Mouse (Mus musculus) cerebellum, adult 9-11 months (tissue): ENCODE measurements at regions not wholly inside any gene's neighbourhood (a gene's known extent, or its start where the extent isn't known, plus 50 kb on each side); places are given as distances from the start of the nearest gene placed in this dataset.
A peak's percentile ranks its signal among the peaks of the same experiment; 100 is the strongest.

Source experiments
- DNase-seq: peaks from one replicate; pipeline ENCODE4 v3.0.0; 2022

DNA sequence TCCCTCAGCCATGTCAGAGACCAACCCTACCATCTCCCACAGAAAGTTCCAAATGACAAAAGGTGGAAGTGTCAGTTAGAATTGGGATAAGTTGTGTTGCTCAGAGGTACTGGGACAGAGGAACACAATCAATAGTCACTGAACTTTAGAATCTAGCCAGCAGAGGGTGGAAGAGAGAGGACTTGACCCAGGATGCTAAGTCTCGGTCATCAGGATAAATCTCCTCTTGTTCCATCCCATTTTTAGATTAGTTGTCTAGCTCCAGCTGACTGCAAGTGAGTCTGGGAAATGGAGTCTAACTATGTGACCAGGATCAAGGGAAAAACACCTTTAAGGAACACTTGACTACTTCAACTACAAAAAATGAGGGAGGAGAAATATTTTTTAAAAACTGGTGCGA is 91.5 kb downstream of the Fam84b start:
- DNase-seq, result no peak

DNA sequence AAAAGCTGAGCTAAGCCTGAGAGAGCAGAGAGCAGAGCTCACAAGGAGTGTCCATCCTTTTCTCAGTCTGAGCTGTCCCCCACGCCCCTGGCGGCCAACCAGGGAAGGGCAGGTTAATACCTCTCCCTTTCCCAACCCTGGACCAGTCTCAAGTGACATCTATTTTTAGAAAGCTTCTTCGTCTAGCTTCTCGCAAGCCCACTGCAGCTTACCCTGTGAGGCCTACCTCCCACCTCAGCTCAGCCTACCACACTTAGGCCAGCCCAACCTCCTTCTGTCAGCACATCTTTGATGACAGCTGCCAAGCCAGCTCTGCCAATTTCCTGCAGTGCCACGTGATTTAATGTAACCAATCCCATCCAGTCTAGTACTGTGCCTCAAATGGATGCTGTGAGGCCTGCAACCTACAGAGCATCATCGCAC is 93.6 kb downstream of the Fam84b start:
- peak; percentile 8 for DNase-seq

DNA sequence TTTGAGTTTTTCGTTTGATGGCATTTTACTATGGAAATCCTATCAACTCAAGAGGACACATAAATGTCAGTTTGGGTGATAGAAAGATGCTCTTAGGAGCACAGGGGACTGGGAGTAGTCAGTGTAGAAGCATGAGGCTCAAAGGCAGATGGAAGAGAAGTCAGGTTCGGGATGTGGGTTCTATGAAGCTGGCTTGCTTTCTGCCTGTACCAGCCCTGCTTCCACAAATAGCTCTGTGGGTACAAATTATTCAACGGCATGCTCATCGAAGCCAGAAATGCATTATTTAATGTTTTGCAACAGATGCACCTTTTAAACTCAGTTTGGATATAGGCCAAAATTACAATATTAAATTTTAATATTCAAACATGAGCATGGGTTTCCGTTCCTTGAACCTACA is 99.3 kb downstream of the Fam84b start:
- DNase-seq, result no peak

DNA sequence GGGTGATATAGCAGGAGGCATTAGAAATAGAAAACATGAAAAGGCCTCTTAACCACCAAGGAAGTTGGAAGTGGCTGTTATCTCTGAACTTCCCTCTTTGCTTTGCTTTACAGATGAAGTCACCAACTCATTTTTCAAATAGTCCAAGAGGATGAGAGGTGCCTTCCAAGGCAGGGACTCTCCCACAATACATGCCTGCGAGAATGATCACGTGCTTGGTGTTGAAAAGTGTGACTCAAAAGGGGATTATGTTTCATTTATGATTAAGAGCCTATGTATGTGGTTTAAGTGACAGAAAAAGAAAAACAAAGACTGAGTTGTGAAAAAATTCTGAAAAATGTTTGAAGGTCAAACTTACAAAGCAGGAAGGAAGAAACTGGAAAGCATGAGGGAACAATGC is 114.0 kb downstream of the Fam84b start:
- DNase-seq, result no peak

DNA sequence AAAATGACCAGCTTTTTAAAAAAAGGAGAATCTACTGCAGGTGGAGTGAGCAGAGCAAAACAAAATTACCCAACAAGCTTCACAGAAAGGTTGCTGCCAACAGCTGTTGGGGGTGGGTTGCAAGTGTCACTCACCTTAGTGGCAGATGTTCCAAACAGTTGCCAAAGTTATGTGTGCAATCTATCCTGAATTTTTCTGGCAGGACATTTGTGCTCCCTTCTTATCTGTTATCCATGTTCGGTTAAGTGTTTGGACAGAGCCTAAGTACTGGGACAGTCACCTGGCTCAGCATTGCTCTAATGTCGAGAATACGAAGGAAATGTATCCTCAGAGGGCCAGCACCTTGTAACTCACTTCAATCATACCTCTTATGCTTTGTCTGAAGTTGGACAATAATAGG is 115.3 kb downstream of the Fam84b start:
- DNase-seq, result no peak

DNA sequence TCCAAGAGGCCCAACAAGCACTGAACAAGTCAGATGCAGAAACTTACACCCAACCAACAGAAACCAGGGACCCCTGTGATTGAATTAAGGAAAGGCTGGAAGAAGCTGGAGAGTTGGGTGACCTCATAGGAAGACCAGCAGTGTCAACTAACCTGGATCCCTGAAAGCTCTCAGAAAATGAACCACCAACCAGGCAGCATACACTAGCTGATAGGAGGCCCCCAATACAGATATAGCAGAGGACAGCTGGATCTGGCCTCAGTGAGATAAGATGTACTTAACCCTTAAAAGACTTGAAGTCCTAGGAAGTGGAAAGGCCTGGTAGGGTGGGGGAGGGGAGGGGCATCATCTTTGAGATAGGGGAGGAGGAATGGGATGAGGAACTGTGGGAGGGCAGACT is 121.2 kb downstream of the Fam84b start:
- no peak for DNase-seq

DNA sequence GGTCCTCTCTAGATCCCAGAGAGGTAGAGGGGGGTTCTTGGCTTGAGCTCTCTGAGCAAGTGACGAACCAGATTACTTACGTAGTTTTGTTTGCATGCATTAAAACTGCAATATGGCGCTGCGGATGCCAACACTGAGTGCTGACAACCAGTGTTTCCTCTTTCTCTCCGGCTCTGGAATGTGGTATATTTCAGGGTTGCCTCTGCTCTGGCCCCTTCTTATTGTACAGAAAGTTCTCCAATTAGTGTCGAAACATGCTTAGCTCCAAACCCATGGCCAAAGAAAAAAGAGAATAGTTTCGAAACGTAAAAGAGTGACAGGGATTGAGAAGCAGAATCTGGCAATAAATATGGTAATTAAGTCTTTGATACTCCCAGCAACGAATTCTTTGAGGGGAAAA is 124.8 kb downstream of the Fam84b start:
- no peak for DNase-seq

DNA sequence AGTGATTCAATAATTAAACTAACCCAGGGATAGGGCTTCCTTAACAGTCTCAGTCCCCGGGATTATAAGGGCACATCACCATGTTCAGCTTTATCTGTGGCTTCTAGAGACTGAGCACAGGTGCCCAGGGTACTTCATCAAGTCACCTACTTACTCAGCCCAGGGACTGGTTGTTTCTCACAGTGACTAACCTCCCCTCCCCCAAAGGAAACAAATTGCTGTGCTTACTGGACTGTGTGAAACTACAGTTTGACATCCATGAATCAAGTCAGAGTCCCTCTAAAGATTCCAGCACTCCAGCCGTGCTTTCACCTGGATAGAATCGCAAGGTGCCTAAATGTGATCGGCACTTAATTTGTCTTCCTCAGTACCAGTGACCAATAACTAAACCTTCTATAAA is 125.2 kb downstream of the Fam84b start:
- no peak for DNase-seq

DNA sequence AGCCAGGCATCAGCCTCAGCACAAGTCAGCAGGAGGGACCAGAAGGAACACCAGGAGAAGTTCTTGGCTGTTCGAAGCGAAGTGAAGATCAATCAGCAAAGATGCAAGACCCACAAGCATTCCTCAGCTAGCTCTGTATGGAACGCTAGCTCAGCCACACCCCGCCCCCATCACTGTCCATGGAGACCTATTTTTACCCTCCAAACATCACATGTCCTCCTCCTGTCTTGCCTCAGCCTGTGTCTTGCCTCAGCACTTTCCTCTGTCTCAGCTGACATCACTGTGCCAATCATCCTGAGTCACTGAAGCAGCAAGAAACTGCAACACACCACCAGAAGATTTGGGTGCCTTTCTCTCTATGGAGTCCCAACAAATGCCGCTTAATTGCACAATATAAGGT is 134.2 kb downstream of the Fam84b start:
- no peak for DNase-seq

DNA sequence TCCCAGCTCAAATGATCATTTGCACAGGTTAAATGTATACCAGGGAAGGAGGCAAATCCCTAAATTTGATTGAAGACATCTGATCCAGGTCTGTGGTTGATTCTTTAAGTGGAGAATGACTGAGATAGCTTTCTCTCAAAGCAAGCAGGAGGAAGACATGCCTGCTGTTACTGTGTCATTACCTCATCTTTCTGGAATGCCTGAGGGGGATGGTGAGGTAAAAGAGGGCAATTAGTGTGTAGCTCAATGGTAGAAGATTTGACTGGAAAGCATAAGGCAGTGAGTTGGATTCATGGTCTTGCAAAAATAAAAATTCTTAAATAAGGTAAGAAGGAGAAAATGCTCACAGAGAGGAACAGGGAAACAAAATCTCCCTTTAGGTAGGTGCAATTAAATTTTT is 144.9 kb downstream of the Fam84b start:
- no peak for DNase-seq

DNA sequence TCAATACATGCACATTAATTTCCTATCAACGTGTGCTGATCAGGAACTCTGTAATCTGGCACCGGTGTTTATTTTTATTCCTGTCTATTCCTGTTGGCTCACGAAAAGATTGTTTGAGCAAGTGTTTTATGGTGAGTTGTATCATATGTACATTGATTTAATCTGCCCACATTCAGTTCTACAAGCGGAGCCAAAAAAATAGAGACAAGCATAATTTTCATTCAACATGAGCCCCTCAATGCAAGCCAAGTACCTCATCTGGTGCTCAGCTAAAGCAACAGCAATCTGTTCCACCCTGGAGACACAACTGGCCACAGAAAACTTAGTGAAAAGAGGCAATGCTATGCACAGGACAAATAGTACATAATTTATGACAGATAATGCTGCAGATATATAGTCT is 147.6 kb downstream of the Fam84b start:
- DNase-seq, result no peak

DNA sequence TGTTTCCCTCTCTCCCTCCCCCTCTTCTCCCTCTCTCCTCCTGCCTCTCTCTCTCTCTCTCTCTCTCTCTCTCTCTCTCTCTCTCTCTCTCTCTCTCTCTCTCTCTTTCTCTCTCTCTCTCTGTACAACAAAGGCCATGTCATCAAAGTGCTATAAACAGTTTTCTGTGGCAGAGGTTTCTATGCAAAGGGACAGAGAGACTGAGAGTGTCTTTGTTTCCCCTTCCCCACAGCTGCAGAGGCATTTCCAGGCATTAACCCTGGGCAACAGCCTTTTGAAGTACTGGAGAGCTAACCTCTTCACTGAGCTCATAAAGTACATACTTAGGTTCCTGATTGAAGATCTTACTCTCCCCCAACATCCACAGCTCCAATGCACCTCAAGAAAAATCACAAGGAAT is 152.3 kb downstream of the Fam84b start:
- no peak for DNase-seq

DNA sequence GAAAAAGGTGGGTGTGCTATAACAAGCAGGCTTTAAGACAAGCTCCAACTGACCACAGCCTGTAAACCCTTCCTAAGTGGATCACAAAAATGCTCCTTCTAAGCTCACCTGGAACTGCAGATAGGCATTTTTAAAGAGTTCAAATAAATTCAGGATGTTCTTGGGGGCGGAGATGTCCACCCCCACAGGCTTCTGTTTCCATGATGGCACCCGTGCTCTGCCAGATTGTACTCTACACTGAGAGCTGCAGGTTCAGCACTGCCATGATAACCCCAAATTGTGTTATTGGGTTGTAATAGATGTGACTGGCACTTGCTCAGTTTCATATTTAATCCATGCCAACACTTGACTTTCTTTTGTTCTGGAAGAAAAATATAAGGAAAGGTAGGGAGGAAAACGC is 158.8 kb downstream of the Fam84b start:
- no peak for DNase-seq

DNA sequence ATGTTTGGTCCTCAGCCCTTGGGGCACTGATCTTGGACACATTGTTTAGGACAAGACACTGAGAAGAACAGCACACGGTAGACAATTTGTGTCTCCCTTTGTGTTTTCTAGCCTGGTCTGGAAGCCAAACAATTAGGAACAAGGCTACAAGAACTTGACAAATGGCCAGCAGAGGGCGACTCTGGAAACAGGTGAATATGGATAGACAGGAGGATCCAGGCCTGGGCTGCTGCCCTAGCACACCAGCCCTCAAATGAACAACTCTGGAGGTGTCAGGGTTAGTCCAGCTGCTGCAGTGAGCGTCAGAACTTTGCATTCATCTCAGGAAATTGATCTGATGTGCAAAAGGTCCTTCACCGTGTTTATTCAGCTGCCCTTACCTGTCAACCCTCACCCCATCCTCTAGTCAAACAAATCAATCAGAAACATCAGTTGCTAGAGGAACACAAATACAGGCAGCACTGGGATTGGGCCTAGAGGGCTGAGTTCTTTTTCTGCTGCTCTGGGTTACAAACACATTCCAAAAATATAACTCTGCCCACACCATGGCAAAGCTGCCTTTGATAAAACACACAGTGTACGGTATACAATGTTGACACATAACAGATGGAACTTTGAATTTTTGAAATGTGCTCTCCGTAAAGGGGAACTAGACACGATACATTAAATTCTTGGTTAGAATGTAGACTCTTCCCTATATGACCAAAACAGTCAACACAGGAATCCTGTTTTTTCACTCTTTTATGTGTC is 159.7 kb downstream of the Fam84b start:
- DNase-seq, result no peak

DNA sequence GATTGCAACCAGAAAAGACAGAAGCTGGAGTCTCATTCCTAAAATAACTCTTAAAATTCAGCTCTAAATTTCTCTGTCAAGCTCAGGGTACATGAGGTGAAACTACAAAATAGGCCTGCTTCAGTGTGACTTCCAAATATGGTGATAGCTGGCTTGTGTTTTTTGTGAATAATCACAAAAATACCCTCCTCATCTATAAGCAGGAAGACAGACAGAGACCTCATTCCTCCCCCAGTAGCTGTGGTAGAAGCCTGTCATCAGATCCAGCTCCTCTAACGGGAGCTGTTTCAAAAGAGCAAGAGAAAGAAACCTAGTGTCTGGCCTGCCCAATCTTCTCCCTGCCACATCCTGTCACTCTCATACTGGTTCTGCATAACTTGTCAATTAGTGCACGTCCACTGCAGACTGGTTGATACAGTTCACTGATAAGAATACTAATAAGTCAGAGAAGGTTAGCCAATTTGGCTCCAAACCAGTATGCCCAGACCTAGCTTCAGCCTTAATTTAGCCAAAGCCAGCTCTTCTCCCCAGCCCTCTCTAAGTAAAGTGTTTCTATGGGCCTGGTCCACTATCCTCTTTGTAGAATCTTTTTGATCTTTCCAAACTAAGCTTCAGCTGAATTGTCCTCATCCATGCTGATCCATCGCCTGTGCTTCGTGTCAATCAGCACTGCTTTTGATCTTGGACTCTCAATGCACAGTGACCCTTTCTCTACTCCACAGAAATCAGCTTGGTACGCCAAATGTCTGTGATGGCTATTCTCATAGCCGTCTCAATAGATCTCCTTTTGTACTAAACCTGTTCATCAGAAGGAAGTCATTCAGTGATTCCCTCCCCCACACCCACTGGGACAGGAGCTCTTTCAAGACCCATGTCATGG is 160.6 kb downstream of the Fam84b start:
- DNase-seq, result no peak

DNA sequence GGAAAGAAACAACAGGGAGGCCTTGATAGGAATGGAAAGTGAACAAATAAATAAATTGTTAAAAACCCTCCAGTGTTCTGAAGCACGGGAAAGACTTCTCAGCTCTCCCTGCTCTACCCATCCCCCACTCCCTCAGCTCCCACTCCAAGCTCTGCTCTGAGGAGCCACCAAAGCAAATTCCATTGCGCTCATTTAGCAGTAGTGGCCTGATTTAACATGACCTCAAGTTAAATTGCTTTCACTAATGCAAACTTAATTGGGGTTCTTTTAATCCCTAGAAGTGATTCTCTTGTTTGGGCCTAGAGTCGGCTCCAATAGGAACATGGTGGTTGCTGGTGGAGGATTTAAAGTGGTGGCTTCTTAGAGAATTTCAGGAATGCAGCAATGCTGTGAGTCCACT is 161.4 kb downstream of the Fam84b start:
- no peak for DNase-seq

DNA sequence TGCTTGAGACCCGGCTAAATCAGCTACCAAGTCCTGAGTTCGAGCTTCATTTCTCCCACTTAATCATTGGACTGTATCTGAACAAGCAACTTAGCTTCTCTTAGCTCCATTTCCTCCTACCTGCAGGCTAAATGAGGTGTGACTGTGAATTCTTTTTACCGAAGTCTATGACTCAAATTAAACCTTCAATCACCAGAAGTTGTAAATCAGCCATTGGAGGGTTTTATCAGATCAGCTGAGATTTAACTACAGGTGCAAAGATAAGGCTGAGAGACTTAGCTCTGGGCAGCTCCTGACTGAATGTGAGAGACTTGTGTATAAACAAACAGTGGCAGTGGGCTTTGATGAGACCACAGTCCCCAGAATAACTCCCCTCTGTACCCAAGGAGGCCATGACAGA is 176.2 kb downstream of the Fam84b start:
- DNase-seq, result no peak

DNA sequence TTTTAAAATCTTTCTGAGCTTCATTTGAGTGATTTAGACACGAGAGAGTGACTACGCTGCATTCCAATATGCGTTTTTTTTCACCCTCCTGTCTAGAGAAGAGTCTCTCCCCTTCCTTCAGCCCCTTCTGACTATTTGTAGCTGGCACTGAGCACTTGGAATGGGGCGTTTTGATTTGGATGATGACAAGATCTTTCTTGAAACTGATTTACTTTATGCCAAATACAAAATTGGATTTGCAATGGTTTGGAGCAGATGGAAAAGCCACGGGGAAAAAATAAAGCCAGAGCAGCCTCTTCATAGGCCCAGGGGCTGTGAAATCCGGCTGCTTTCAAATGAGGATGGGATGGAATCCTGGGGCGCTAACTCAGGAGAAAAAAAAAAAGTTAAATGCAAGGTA is 196.0 kb downstream of the Fam84b start:
- peak; percentile 4 for DNase-seq

DNA sequence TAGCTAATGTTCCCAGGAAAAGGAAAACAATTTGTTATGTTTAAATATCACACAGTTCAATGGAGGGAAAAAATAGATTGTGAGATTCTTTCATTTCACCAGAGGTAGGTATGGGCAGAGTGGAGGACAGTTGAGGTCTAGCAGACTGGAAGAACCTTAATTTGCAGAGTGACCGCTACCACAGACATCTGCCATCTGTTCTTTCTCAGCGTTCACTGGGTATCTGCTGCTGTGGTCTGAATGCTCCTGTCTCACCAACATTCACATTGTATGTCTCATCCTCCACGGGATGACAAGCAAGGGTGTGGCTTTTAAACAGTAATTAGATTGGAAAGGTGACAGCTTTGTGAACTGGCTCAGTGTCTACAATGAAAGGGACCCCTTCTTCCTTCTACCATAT is 198.5 kb downstream of the Fam84b start:
- DNase-seq, result no peak

DNA sequence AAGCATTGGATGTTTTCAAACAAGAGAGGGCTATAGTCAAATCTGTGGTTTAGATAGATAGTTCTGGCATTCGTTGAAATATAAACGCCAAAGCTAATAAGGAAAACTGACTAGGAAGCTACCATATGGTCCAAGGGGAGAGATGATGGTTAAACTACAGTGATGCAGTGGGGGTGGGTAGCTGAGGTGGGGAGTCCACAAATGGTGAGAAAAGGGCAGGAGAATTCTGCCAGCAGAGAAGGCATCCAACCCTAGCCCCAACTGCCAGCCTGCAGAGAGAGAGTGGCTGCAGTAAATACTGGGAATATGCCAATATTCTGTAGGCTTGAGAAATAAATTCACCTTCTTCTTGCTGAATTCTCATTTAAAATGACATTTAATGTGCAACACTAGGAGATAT is 204.3 kb downstream of the Fam84b start:
- DNase-seq, result no peak

DNA sequence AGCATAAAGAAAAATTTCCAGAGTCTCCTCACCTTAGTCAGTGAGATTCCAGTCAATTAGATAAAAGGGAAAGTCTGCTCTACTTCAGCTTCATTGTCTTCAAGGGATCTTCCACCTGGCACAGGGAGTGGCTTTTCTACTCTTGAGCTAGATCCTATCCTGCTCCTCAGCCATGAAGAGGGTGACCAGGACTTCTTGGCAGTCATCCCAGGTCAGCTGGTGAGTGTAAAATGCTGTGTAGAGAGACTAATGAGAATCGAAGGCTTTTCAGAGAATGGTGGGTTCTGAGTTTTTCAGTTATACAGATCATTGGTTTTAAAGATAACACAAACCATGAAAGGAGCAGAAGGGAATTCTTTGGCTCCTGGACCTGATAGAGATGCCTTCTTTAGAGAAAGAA is 211.8 kb downstream of the Fam84b start:
- DNase-seq, result no peak

DNA sequence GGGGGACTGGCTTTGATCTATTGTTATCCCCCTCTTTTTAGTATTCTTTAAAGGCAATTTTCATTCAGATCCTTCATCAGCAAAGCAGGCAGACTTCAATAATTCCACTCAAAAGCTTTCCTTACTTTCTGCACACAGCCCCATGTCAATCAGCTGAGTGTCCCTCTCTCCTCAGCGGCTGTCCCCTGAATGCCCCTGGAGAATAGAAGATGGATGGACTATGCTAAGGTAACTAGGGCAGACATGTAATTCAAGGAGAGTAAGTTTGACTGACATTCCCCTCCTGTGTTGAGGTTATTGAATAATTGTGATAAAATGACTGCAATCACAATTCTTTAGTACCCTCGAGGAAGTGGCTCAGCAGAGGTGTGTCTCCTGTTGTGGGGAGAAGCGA is 220.1 kb downstream of the Fam84b start:
- no peak for DNase-seq

DNA sequence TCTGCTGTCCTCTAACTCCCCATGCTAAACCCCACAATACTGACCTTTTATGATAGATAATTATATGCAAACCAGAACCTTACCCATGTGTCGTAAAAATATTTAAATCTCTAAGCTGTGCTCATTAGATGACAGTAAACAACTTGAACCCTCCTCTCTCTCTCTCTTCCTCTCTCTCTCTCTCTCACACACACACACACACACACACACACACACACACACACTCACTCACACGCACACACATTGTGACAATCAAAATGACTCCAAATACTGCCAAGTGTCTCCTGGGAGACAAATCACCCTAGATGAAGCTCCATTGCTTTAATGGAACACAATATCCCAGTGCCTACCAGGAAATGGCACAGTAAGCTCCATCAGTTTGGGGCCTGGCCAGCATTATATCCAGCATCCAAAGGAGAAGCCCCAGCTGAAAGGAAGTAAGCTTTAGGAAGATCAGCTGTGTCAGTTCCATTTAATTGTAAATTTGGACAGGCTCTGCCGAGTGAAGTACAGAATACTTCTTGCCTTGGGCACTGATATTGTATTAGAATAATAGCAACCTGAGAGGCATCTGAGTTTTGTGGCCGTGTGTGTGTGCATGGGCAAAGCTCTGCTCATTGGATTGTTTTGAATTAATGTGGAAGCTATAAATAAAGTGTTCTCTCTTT is 220.7 kb downstream of the Fam84b start:
- no peak for DNase-seq
